Mouse (Mus musculus): ENCODE measurements around the gene Srsf5.
"Not testable (repeated sequence)": the region's sequence is repeated elsewhere in the genome, so short reads cannot be mapped to it uniquely, and the experiment has no call there.

Srsf5 gene

GRCm38 (mm10) chr12:80949603-80950002 lies 4.3 kb downstream of the Srsf5 start:
- DNase-seq: not testable (repeated sequence)

DNA sequence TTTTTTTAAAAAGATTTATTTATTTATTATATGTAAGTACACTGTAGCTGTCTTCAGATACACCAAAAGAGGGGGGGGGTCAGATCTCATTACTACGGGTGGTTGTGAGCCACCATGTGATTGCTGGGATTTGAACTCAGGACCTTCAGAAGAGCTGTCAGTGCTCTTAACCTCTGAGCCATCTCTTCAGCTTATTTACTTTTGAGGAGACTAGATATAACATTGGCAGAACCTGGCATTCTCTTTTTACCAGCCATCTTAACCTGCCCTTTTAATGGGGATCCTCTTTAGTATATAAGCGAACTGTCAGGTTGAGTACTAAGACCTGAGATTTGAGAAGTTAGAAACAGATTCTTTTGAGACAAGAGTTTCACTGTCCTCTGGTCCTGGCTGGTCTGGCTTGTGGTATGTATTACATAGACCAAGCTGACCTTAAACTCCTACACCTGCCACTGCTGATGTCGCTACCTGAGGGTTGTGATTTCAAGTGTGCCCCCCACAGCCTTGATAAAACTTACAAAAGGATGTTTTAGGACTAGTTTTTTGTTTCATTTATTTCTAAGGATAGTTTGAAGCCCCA lies 6.4 kb downstream of the Srsf5 start:
- DNase-seq: no peak

- no peak for DNase-seq
These were observed 7.2 kb downstream of the Srsf5 start for GRCm38 (mm10) chr12:80952526-80952925.

- no peak for DNase-seq
These were observed 10.7 kb downstream of the Srsf5 start for GRCm38 (mm10) chr12:80956039-80956438.

DNA sequence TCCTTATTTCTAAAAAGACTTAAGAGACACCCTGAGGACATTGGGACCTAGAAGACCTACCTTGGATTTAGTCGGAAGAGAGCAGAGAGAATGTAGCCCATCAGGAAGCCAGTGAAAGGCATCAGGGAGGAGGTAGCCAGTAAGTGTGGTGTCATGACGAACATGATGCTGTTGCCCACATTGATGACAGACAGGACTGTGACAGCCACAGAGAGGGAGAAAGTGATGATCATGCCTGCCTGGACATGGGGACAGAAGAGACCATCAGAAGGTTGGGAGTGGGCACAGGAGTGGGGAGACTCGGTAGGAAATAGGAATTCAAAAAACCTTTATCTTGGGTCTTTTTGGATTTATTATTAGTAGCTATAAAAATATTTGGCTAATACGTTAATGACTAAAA lies 12.7 kb downstream of the Srsf5 start:
- DNase-seq: no peak

- no peak for DNase-seq
These were observed 17.3 kb downstream of the Srsf5 start for GRCm38 (mm10) chr12:80962566-80962965.

- no peak for DNase-seq
These were observed 20.9 kb downstream of the Srsf5 start for GRCm38 (mm10) chr12:80966059-80966838.

- DNase-seq: no peak
These were observed 22.6 kb downstream of the Srsf5 start for GRCm38 (mm10) chr12:80967918-80968317.

GRCm38 (mm10) chr12:80968605-80969004 lies 23.3 kb downstream of the Srsf5 start, which contains the start of gene Slc10a1:
Slc10a1 (minus strand) TSS chr12:80968705.
- no peak for DNase-seq

DNA sequence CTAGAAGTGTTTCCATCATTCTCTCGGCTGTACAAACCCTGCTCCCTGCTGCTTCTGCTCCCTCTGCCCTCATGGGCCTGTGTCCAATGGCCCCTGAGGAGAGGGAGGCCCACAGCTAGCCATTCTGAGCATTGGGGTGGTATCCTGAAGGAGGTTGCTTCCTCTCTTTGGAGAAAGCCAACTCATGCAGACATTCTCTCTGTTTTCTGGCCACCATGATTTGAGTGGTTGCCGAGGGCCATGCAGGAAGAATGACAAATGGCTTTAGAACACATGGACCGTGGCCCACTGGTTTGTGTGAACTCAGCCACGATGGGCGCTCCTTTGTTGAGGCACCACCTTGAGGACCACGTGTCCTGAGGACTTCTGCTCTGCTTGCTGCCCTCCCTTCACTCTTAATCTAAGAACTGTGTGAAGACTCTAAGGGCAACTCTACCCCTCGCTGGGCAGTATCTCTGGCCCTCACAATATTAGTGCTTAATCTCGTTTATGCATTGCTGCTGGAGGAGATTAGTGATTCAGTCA lies 24.9 kb downstream of the Srsf5 start:
- no peak for DNase-seq

GRCm38 (mm10) chr12:80971756-80972155 lies 26.5 kb downstream of the Srsf5 start:
- DNase-seq: no peak

DNA sequence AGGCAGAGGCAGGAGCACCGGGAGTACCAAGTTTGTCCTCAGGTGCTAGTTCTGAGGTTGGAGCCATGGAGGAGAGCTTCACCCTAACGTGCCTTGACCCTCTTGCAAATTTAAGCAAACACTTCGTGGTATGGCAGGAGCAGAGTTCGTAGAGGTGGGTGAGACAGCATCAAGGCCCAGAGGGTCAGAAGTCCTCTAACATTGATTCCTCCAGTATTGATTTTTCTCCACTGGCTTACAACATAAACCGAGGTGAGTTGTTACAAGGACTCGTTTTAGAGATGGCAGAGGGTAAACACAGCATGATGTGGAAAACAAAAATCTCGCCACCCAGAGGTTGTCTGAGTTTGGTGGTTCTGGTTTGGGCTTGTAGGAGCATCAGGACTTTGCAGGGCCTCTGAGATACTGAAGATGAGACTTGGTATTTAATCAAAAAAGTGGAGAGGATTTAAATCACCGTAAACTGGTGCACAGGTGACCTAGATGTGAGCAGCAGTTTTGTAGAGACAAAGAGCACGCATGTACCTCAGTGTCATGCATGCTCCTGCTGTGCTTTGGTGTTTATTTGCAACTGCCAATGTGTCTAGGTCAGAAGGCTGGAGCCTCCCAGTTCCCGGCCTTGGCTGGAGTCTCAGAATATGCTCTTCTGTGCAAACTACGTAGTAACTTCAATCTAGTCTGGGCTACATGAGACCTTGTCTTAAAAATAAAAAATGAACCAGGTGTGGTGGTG lies 30.8 kb downstream of the Srsf5 start:
- no peak for DNase-seq

- peak; percentile 62 for DNase-seq
These were observed 37.0 kb downstream of the Srsf5 start for GRCm38 (mm10) chr12:80982326-80982725.

GRCm38 (mm10) chr12:80983695-80984094 lies 38.4 kb downstream of the Srsf5 start:
- no peak for DNase-seq

- DNase-seq: no peak
These were observed 41.3 kb downstream of the Srsf5 start for GRCm38 (mm10) chr12:80986628-80987027.

DNA sequence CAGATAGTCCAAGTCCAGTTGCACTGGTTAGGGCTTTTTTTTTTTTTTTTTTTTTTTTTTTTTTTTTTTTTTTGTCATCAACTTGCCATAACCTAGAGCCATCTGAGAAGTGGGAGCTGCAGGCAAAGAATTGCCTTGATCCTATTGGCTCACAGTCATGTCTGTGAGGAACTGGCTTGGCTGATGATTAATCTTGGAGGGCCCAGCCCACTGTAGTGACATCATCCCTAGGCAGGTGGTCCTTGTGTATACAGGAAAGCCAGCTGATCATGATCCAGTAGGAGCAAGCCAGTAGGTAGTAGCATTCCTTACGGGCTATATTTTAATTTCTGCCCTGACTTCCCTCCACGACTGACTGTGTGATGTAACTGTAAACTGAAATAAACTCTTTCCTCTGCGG lies 43.0 kb downstream of the Srsf5 start:
- no peak for DNase-seq

DNA sequence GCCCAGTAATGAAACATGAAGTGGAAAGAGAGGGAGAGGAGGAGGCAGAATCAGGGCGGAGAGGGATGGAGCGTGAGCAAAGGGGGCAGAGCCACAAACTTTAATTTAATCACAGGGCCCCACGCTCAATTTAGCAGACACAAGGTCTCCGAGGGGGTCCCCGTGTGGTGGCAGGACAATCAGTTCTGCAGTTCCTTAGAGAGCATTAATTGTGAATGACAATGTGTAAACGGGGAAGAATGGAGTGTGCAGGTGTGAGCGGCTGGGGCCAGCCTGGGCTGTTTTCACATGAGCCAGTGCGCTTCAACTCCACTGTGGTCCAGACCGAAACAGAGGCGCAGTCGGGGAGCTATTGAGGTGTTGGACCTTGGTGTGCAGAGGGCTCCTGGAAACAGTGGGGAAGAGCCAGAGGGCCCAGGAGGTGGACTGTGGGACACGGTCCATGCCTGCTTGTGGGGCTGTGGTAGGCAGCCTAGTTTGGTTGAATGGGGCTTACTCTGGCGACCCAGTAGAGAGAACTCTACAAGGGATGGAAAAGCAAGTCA lies 45.7 kb downstream of the Srsf5 start:
- no peak for DNase-seq

DNA sequence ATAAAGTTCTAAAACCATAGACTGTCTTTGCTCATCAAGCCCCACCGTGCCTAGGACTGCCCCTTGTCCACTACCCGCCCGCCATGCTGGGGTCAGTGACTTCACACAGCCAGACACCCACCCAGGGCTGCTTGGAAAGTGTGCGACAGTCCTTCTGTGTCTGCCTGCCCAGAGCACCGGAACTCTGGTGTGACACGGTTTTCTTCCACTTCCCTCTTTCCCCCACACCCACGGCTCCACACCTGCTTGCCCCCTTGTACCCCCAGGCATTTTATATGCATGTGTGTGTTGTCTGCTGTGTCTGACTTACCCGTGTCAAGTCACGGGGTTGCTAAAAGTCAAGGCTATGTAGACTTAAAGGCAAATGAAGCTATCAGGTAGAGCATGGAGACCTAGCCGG lies 46.5 kb downstream of the Srsf5 start:
- DNase-seq: no peak

DNA sequence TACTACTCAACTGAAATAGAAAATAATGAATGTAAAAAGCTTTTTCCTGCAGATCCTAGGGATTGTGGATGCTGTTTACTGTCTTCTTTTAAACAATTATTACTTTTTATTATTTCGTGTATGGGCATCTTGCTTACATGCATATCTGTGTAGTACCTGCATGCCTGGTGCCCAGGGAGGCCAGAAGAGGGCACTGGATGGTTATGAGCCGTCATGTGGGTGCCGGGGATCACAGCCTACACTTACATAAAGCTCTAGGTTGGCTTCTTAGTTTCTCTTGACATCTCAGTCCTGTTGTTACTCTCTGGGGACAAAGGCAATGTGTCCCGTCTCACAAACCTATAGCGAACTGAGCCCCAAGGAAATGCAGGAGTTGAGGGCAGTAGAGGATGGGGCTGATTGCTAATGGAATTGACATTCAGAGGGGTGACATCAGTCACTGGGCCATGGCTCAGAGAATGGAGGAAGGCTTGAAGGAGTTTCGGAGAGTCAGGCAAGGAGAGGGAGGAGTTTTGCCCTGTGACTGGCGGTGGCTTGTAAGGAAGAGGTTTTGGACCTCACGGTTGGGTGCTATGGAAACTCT lies 47.3 kb downstream of the Srsf5 start:
- DNase-seq: no peak

DNA sequence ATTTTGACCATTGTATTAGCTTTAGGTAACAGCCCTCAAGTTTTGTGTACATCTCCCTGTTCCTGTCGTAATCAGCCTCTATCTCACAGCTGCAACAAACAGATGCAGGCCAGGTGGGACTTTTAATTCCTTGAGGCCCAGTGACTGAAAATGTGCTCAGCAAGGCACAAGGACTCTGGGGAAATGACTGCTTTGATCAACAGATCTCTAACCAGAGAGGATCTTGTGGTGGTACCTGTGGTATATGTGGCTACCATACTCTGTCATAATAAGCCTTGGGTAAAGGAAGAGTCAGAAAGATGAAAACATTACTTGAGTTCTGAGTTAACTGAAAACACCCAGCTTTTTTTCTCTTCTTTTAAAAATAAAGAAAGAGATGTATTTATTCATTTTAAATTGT lies 48.5 kb downstream of the Srsf5 start:
- no peak for DNase-seq

- DNase-seq: no peak
These were observed 50.0 kb downstream of the Srsf5 start for GRCm38 (mm10) chr12:80995326-80995725.

- no peak for DNase-seq
These were observed 52.3 kb downstream of the Srsf5 start for GRCm38 (mm10) chr12:80997652-80998051.

Measured in right cerebral cortex, postnatal 14 days (tissue).